Mouse (Mus musculus) ES-E14 (cell line): ENCODE measurements around the gene Vrk1.

Experiments used
- CHD2 ChIP-seq: IDR thresholded peaks from 2 replicates; pipeline ENCODE4 v1.6.1; 2014; ENCODE audit warnings: mild to moderate bottlenecking, low read depth, low read length, inconsistent platforms
- HCFC1 ChIP-seq: IDR thresholded peaks from 2 replicates; pipeline ENCODE4 v1.6.1; 2012; ENCODE audit warnings: low read length, inconsistent platforms, borderline replicate concordance; ENCODE audit not compliant: insufficient read depth
- MAFK ChIP-seq: IDR thresholded peaks from 2 replicates; pipeline ENCODE4 v1.6.1; 2014; ENCODE audit warnings: mild to moderate bottlenecking, low read depth, low read length, inconsistent platforms; ENCODE audit not compliant: insufficient read depth

DNA sequence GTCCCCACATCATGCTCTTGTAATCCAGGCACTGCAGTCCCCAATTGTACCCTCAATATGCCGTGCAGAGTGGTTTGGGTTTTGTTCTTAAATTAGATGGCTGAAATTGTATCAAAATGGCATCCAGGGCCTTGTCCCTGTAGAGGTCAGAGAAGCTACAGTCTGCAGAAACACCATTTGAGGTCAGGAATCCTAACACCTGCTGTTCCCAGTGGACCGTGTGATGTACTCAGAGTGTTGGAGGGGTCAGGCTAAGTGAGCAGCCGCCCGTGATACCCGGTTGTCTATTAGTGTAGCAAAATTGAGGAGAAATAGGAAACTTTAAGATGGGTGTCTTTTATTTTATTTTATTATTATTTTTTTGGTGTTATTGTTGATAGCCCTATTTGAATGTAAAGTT lies 70.5 kb downstream of the Vrk1 start:
- TF ChIP-seq CHD2 = no peak
- no peak for TF ChIP-seq HCFC1
- no peak for TF ChIP-seq MAFK
